Mouse (Mus musculus) lung, postnatal 0 days (tissue): ENCODE data around the gene Rab7b. TPM values are rescaled to one million over a fixed set of nuclear protein-coding genes. Genes with fewer than 3 reads are reported as not detected.

Source experiments
- ATAC-seq: fragments of 200-750 bp; cut with Nextera tagmentation; 2 replicates; pipeline ENCODE4 v1.8.0; 2017; ENCODE audit warnings: moderate library complexity
- DNase-seq: peaks from one replicate; pipeline ENCODE4 v3.0.0-alpha.2; 2016; ENCODE audit warnings: low spot score
- H3K27ac ChIP-seq: fragments of 300-500 bp; sonication (generic); 2 replicates; pipeline ENCODE4 v1.5.1; 2014; ENCODE audit warnings: antibody characterized with exemption, mild to moderate bottlenecking, low read length, mixed read lengths
- H3K27me3 ChIP-seq: fragments of 300-500 bp; sonication (generic); replicated peaks from 2 replicates; pipeline ENCODE4 v1.6.1; 2014; ENCODE audit warnings: low read length, mixed read lengths; ENCODE audit not compliant: insufficient read depth
- H3K36me3 ChIP-seq: fragments of 300-500 bp; sonication (generic); 2 replicates; pipeline ENCODE4 v1.6.1; 2014; ENCODE audit warnings: low read length, mixed read lengths; ENCODE audit not compliant: insufficient read depth
- H3K4me1 ChIP-seq: fragments of 300-500 bp; sonication (generic); 2 replicates; pipeline ENCODE4 v1.6.1; 2014; ENCODE audit warnings: antibody characterized with exemption, low read depth, low read length, mixed read lengths; ENCODE audit not compliant: insufficient read depth
- H3K4me2 ChIP-seq: fragments of 300-500 bp; sonication (generic); replicated peaks from 2 replicates; pipeline ENCODE4 v1.6.1; 2014; ENCODE audit warnings: low read depth, mild to moderate bottlenecking, low read length, moderate library complexity, mixed read lengths
- H3K4me3 ChIP-seq: fragments of 300-500 bp; sonication (generic); 2 replicates; pipeline ENCODE4 v1.5.1; 2014; ENCODE audit warnings: low read depth, low read length
- H3K9ac ChIP-seq: fragments of 300-500 bp; sonication (generic); replicated peaks from 2 replicates; pipeline ENCODE4 v1.6.1; 2014; ENCODE audit warnings: low read depth, mild to moderate bottlenecking
- H3K9me3 ChIP-seq: fragments of 300-500 bp; sonication (generic); 2 replicates; pipeline ENCODE4 v1.6.1; 2016; ENCODE audit warnings: low read length, mixed read lengths
- CTCF ChIP-seq: IDR thresholded peaks from 2 replicates; pipeline ENCODE4 v1.5.1; 2016; ENCODE audit warnings: antibody characterized with exemption, mild to moderate bottlenecking
- EP300 ChIP-seq: IDR thresholded peaks from 2 replicates; pipeline ENCODE4 v1.6.1; 2016; ENCODE audit warnings: antibody characterized with exemption, mild to moderate bottlenecking, control low read depth
- WGBS: fragments of 180-500 bp; shearing (Covaris S2); extraction: QIAGEN DNeasy Blood & Tissue Kit; methylation state at CpG from one replicate; pipeline ENCODE4 v1.1.7; 2014; 5-methylcytosine and 5-hydroxymethylcytosine counted together
- polyA plus RNA-seq: library from polyadenylated mRNA; unstranded; fragments of >200 nt; fragmentation: Nextera tagmentation; extraction: Ambion mirVana; gene quantifications from 2 replicates; pipeline ENCODE4 v1.2.1, GENCODE M21; 2015

Gene Rab7b
- polyA plus RNA-seq, 1 experiment from 2014 or later: 4.0 TPM

DNA sequence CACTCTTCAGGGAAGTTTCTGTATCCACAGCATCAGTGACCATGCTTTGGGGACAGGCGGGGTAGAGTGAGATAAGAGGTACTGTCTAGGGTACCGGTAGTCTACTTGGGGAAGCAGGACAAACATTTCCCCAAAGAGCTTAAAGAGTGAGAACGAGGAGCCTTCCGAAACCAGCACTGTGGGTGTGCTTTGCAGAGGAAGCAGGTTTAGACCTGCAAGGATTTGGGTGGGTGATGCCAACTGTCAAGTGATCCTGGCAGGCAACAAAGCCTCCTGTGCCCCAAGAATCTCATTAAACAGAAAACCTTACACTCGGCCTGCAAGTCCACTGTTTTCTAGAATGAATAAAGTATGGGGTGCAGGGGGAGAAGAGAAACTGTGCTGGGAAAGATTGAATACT lies 1.4 kb downstream of the Rab7b start:
- ATAC-seq: no peak
- WGBS: 89% methylated on average over 5 of the region's 5 CpGs
- H3K27ac ChIP-seq: no peak overlapping the region
- H3K9ac ChIP-seq: no peak overlapping the region
- no peaks in the 10 kb centered on the region for H3K36me3 ChIP-seq
- TF ChIP-seq CTCF: no peak
- no peak for TF ChIP-seq EP300
- H3K9me3 ChIP-seq: no peaks in the 10 kb centered on the region
- no peak overlapping the region for H3K4me2 ChIP-seq
- no peak for DNase-seq
- no peaks in the 10 kb centered on the region for H3K27me3 ChIP-seq
- no peaks in the 10 kb centered on the region for H3K4me1 ChIP-seq
- H3K4me3 ChIP-seq: no peak overlapping the region

DNA sequence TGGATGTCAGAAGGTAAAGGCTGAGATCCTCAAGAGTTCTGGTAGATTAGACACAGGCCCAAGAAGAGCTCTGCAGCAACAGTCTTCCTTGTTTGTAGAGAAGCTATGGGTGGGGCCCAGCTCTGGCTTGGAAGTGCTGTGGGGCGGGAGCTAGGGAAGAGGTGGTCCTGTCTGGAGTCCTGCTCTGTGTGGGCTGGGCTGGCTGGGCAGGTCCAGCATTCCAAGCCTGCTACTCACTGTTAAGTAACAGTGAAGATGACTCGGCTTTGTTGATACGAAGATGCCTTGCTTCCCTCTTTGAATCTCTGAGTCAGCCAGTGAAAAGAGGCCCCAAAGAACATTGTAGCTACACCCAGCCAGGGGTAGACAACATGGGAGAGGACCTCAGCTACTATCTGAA lies 1.9 kb downstream of the Rab7b start:
- H3K36me3 ChIP-seq: no peaks in the 10 kb centered on the region
- TF ChIP-seq CTCF (no peak), EP300 (no peak)
- DNase-seq (peak; percentile 69), ATAC-seq (peak; percentile 86)
- H3K9me3 ChIP-seq: no peaks in the 10 kb centered on the region
- no peaks in the 10 kb centered on the region for H3K27me3 ChIP-seq
- no peak overlapping the region for H3K4me2 ChIP-seq
- WGBS: 18% methylated on average over 3 of the region's 3 CpGs
- H3K4me1 ChIP-seq: no peaks in the 10 kb centered on the region
- no peak overlapping the region for H3K27ac ChIP-seq
- H3K4me3 ChIP-seq: no peak overlapping the region
- no peak overlapping the region for H3K9ac ChIP-seq

DNA sequence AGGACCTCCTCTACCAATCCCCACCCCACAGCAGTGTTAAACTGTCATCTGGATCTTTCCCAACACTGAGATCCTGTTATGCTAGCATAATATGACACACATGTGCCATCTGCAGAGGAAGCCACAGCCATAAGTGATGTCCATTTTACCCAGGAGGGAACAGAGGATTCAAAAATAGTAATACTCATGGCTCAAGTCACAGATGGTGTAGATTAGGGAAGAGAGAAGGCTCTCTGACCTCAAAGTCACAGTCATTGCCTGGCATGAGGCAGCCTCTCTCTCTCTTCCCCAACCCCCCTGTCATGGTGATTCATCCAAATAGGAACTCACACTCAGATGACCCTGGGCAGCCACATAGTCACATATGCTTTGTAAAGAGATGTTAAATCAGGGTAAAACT lies 2.9 kb downstream of the Rab7b start:
- DNase-seq: peak; percentile 50
- H3K27me3 ChIP-seq: no peaks in the 10 kb centered on the region
- no peak overlapping the region for H3K4me3 ChIP-seq
- H3K9ac ChIP-seq: no peak overlapping the region
- no peaks in the 10 kb centered on the region for H3K4me1 ChIP-seq
- no peak overlapping the region for H3K27ac ChIP-seq
- H3K36me3 ChIP-seq: no peaks in the 10 kb centered on the region
- no peak overlapping the region for H3K4me2 ChIP-seq
- H3K9me3 ChIP-seq: no peaks in the 10 kb centered on the region
- peak; percentile 32; the same call in 1 of the 2 replicates for ATAC-seq
- TF ChIP-seq EP300 (no peak), CTCF (no peak)

DNA sequence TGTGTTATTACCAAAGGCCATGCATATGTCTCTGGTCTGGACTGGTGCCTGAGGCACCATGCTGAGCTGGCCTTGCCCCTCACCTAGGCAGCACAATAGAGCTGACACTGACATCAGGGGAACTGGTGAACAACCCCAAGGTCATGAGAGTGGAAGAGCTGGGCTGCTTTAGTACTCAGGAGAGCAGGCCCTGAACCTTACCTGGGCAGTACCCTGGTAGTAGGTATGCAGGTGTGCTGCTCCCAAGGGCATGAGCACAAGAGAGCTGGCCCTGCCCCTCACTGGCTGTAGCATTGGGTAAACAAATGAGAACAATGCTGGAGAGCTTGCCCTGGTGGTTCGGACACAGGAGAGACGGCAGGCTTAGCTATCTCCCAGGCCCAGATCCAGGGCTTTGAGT lies 6.8 kb downstream of the Rab7b start:
- H3K36me3 ChIP-seq: no peaks in the 10 kb centered on the region
- H3K9ac ChIP-seq: no peak overlapping the region
- H3K4me1 ChIP-seq: no peaks in the 10 kb centered on the region
- no peaks in the 10 kb centered on the region for H3K9me3 ChIP-seq
- 59% methylated on average over 2 of the region's 2 CpGs for WGBS
- no peak for DNase-seq
- no peaks in the 10 kb centered on the region for H3K27me3 ChIP-seq
- H3K4me3 ChIP-seq: no peak overlapping the region
- H3K27ac ChIP-seq: no peak overlapping the region
- no peak for TF ChIP-seq EP300
- no peak overlapping the region for H3K4me2 ChIP-seq
- ATAC-seq: no peak

DNA sequence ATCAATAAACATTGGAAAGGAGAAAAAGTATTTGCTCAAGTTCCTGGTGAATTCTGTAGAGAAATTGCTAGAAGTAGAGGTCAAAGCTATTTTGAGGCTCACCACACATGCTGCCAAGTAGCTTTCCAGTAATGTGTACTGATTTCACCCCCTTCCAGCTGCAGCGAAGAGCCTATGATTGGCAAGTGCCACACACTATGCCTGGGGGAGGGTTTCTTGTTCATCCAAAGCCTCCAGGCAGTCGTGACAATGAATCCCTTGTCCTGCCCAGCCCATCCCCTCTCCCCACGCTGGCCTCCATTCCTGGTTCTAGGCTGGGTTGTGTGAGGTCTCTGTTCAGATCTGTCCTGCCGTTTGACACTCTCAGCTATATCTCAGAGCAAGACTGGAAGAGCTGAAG lies 7.8 kb downstream of the Rab7b start:
- ATAC-seq: no peak
- TF ChIP-seq CTCF (no peak), EP300 (no peak)
- H3K4me1 ChIP-seq: no peaks in the 10 kb centered on the region
- no peak overlapping the region for H3K27ac ChIP-seq
- no peak overlapping the region for H3K4me2 ChIP-seq
- H3K27me3 ChIP-seq: no peaks in the 10 kb centered on the region
- WGBS: 40% methylated on average over 4 of the region's 4 CpGs
- DNase-seq: no peak
- no peak overlapping the region for H3K9ac ChIP-seq
- H3K4me3 ChIP-seq: no peak overlapping the region
- H3K9me3 ChIP-seq: no peaks in the 10 kb centered on the region
- no peaks in the 10 kb centered on the region for H3K36me3 ChIP-seq

DNA sequence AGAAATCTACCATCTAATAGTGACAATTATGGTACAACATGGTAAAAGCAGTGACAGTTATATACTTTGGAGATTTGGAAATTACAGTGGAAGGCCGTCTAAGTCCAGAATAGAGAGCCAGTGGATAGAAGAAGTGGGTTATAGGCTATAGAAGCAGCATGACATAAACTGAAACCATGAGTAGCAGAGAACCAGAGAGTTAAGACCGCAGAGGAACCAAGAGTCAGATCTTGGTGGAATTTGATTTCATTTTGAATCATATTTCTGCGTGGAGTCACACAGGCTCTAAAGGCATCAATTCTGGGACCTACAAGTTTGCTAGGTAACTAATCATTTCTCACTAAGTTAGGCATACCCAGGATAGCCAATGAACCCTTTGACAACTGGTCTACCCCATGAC lies 10.3 kb downstream of the Rab7b start:
- Histone ChIP-seq H3K4me3 (no peak overlapping the region), H3K4me1 (no peaks in the 10 kb centered on the region), H3K27ac (no peak overlapping the region), H3K9me3 (no peaks in the 10 kb centered on the region), H3K9ac (no peak overlapping the region), H3K27me3 (no peaks in the 10 kb centered on the region), H3K36me3 (no peaks in the 10 kb centered on the region), H3K4me2 (no peak overlapping the region)
- TF ChIP-seq EP300: no peak
- no peak for TF ChIP-seq CTCF
- DNase-seq (no peak), ATAC-seq (no peak)
- 90% methylated on average over 3 of the region's 3 CpGs for WGBS

DNA sequence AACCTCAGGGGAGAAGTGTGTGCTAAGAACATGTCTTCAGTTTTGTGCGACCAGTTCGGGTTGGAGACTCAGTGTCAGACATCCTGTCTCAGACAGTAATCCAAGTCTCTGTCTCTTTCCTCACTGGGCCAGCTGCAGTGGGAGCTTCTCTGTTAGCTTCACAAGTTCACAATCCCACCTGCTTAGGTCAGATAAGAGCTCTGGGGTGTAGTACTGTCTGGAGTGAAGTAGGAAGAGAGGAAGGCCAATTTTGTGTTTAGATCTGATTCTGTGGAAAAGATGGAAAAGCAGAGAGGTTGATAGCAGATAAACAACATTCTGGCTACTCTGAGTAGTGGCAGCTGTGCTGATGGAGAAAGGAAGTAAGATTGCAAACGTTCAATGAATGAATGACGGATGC lies 11.1 kb downstream of the Rab7b start:
- DNase-seq: no peak
- WGBS: 49% methylated on average over 4 of the region's 4 CpGs

More for the DNA sequence above, 11.1 kb downstream of the Rab7b start:
- Histone ChIP-seq H3K27me3 (no peaks in the 10 kb centered on the region), H3K36me3 (no peaks in the 10 kb centered on the region), H3K9ac (no peak overlapping the region), H3K4me2 (no peak overlapping the region), H3K9me3 (no peaks in the 10 kb centered on the region), H3K4me1 (no peaks in the 10 kb centered on the region), H3K27ac (no peak overlapping the region), H3K4me3 (no peak overlapping the region)
- ATAC-seq: no peak
- TF ChIP-seq CTCF (no peak), EP300 (no peak)
